Mouse (Mus musculus) kidney, embryonic 14.5 days (tissue): ENCODE measurements around the gene Tmem151a. TPM values are rescaled to one million over a fixed set of nuclear protein-coding genes. Genes with fewer than 3 reads are reported as not detected.
A peak's percentile ranks its signal among the peaks of the same experiment; 100 is the strongest.

Source experiments
- ATAC-seq: fragments of 200-750 bp; cut with Nextera tagmentation; 2 replicates; pipeline ENCODE4 v1.8.0; 2017; ENCODE audit warnings: moderate number of reproducible peaks, mild to moderate bottlenecking, moderate TSS enrichment, moderate library complexity; ENCODE audit not compliant: low FRiP score, low TSS enrichment
- H3K27ac ChIP-seq: fragments of 300-500 bp; sonication (generic); 2 replicates; pipeline ENCODE4 v1.5.1; 2014; ENCODE audit warnings: low read depth, mild to moderate bottlenecking, low read length, moderate library complexity, mixed read lengths
- H3K27me3 ChIP-seq: fragments of 300-500 bp; sonication (generic); 2 replicates; pipeline ENCODE4 v1.6.1; 2014; ENCODE audit warnings: mild to moderate bottlenecking, low read length; ENCODE audit not compliant: control insufficient read depth, insufficient read depth
- H3K36me3 ChIP-seq: fragments of 300-500 bp; sonication (generic); 2 replicates; pipeline ENCODE4 v1.6.1; 2014; ENCODE audit warnings: low read length, mixed read lengths; ENCODE audit not compliant: control insufficient read depth, insufficient read depth
- H3K4me1 ChIP-seq: fragments of 300-500 bp; sonication (generic); 2 replicates; pipeline ENCODE4 v1.6.1; 2014; ENCODE audit warnings: low read length, mixed read lengths; ENCODE audit not compliant: control insufficient read depth, insufficient read depth
- H3K4me2 ChIP-seq: fragments of 300-500 bp; sonication (generic); replicated peaks from 2 replicates; pipeline ENCODE4 v1.6.1; 2014; ENCODE audit warnings: low read depth, mild to moderate bottlenecking, low read length
- H3K4me3 ChIP-seq: fragments of 300-500 bp; sonication (generic); 2 replicates; pipeline ENCODE4 v1.5.1; 2014; ENCODE audit warnings: mild to moderate bottlenecking, low read length
- H3K9ac ChIP-seq: fragments of 300-500 bp; sonication (generic); 2 replicates; pipeline ENCODE4 v1.6.1; 2014; ENCODE audit warnings: low read depth, mild to moderate bottlenecking, low read length, moderate library complexity
- H3K9me3 ChIP-seq: fragments of 300-500 bp; sonication (generic); 2 replicates; pipeline ENCODE4 v1.6.1; 2016; ENCODE audit warnings: low read length; ENCODE audit not compliant: control insufficient read depth
- WGBS: fragments of 180-500 bp; shearing (Covaris S2); extraction: QIAGEN DNeasy Blood & Tissue Kit; methylation state at CpG from one replicate; pipeline ENCODE4 v1.1.7; 2014; 5-methylcytosine and 5-hydroxymethylcytosine counted together
- polyA plus RNA-seq: library from polyadenylated mRNA; unstranded; fragments of >200 nt; fragmentation: Nextera tagmentation; extraction: Ambion mirVana; gene quantifications from 2 replicates; pipeline ENCODE4 v1.2.1, GENCODE M21; 2014

Tmem151a gene
- polyA plus RNA-seq, 1 experiment from 2014 or later, result 1.7 TPM

- Histone ChIP-seq H3K4me2 (peak within 1 kb of the TSS; percentile 91), H3K9ac (peak within 1 kb of the TSS; percentile 74), H3K4me3 (peak within 1 kb of the TSS; percentile 67), H3K27me3 (no peaks in the 10 kb centered on the region), H3K4me1 (0 out of 2 replicates have a peak, but pooled peaks cover 4% of the 10 kb centered on the region), H3K27ac (peak within 1 kb of the TSS; percentile 77), H3K9me3 (no peaks in the 10 kb centered on the region), H3K36me3 (peaks cover 24% of the 10 kb centered on the region)
- under 1% methylated on average over 62 of the region's 62 CpGs for WGBS
- peak; percentile 96 for ATAC-seq
Observed at GRCm38 (mm10) chr19:5023621-5024479, 61.5 kb downstream of the Tmem151a start, which contains the start of gene Slc29a2. TSS of gene Slc29a2 (plus strand) at chr19:5023860.

DNA sequence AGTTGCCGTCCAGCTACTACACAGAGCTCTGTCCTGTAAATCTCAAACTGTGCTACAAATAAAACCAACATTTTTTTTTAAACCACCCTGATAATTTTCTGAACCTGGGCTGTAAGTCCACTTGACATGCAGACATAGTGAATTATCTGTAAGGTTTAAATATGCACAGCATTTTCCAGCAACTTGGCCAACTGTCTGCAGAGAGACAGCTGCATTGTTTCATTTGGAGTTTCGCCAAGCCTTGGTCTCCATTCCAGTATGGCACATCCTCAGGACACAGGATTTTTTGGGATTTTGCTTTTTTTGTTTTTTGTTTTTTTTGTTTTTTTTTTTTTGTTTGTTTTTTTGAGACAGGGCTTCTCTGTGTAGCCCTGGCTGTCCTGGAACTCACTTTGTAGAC is 63.9 kb downstream of the Tmem151a start:
- no peak overlapping the region for H3K9ac ChIP-seq
- 77% methylated on average over 2 of the region's 2 CpGs for WGBS
- no peak overlapping the region for H3K4me2 ChIP-seq
- no peaks in the 10 kb centered on the region for H3K9me3 ChIP-seq
- H3K4me3 ChIP-seq, result no peak overlapping the region
- no peak overlapping the region for H3K27ac ChIP-seq
- no peak for ATAC-seq
- H3K27me3 ChIP-seq, result no peaks in the 10 kb centered on the region
- 0 out of 2 replicates have a peak, but pooled peaks cover 5% of the 10 kb centered on the region for H3K36me3 ChIP-seq
- H3K4me1 ChIP-seq, result peaks cover 7% of the 10 kb centered on the region; the same call in 1 of the 2 replicates

Other genes starting within 250 kb of the Tmem151a start
- gene Ccs, start 246.2 kb downstream of the Tmem151a start, polyA plus RNA-seq, result 53.5 and 57.4 TPM in 2 replicates
- gene Ccdc87, start 246.2 kb downstream of the Tmem151a start, polyA plus RNA-seq, result not detected in 2 replicates
- gene Ctsf, start 230.4 kb downstream of the Tmem151a start, polyA plus RNA-seq, result 36.2 and 43.6 TPM in 2 replicates
- gene Actn3, start 207.6 kb downstream of the Tmem151a start, polyA plus RNA-seq, result 12.8 and 13.8 TPM in 2 replicates
- 8.3 and 9.4 TPM in 2 replicates for gene Zdhhc24, start 206.9 kb downstream of the Tmem151a start, polyA plus RNA-seq
- gene Bbs1, start 178.9 kb downstream of the Tmem151a start, polyA plus RNA-seq, result 6.3 and 6.8 TPM in 2 replicates
- 70.1 and 87.4 TPM in 2 replicates for gene Dpp3, start 157.2 kb downstream of the Tmem151a start, polyA plus RNA-seq
- 1.5 and 3.8 TPM in 2 replicates for gene Peli3, start 142.4 kb downstream of the Tmem151a start, polyA plus RNA-seq
- 137 and 178 TPM in 2 replicates for gene Mrpl11, start 123.4 kb downstream of the Tmem151a start, polyA plus RNA-seq
- not detected in 2 replicates for gene Npas4, start 95.2 kb downstream of the Tmem151a start, polyA plus RNA-seq
- 3.5 and 7.9 TPM in 2 replicates for gene Slc29a2, start 61.7 kb downstream of the Tmem151a start, polyA plus RNA-seq
- 35.7 and 44.8 TPM in 2 replicates for gene B4gat1, start 46.7 kb downstream of the Tmem151a start, polyA plus RNA-seq
- 1.2 and 1.5 TPM in 2 replicates for gene AC124502.3, start 46.6 kb downstream of the Tmem151a start, polyA plus RNA-seq
- 43.3 and 57.5 TPM in 2 replicates for gene Brms1, start 44.2 kb downstream of the Tmem151a start, polyA plus RNA-seq
- 2.5 and 4.8 TPM in 2 replicates for gene Rin1, start 35.0 kb downstream of the Tmem151a start, polyA plus RNA-seq
- 44.2 and 57.9 TPM in 2 replicates for gene Cd248, start 17.5 kb downstream of the Tmem151a start, polyA plus RNA-seq
- gene Yif1a, start 3.0 kb upstream of the Tmem151a start, polyA plus RNA-seq, result 114 and 115 TPM in 2 replicates
- 23.1 and 26.5 TPM in 2 replicates for gene Cnih2, start 13.0 kb upstream of the Tmem151a start, polyA plus RNA-seq
- gene Rab1b, start 21.5 kb upstream of the Tmem151a start, polyA plus RNA-seq, result 273 and 286 TPM in 2 replicates
- gene Klc2, start 33.0 kb upstream of the Tmem151a start, polyA plus RNA-seq, result 15.4 and 24.5 TPM in 2 replicates
- gene Pacs1, start 187.6 kb upstream of the Tmem151a start, polyA plus RNA-seq, result 17.6 and 30.4 TPM in 2 replicates
- 293 and 384 TPM in 2 replicates for gene Sf3b2, start 209.9 kb upstream of the Tmem151a start, polyA plus RNA-seq
- gene Gal3st3, start 212.8 kb upstream of the Tmem151a start, polyA plus RNA-seq, result 2.9 and 4.4 TPM in 2 replicates